Mouse (Mus musculus): ENCODE data around the gene 2310034C09Rik.
"Not testable (repeated sequence)": the region's sequence is repeated elsewhere in the genome, so short reads cannot be mapped to it uniquely, and the experiment has no call there.

2310034C09Rik gene

DNA sequence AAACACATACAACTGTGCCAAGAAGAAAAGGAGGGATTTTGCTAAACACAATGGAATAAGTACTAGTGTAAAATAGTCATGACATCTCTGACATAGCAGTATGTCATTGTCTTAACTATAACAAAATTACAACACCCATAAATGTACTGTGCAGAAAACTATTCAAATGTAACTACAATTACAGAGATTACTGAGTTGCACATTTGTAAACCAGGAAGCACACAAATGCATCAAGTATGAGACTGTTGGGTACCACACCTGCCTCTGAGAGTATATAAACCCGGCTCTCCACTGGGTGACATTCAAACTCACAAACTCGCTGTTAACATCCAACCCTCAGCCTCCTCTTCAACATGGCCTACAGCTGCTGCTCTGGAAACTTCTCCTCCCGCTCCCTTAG, at the start of gene 2310034C09Rik:
2310034C09Rik (plus strand) TSS at position 301 of the 400 bp plus-strand sequence.
- DNase-seq = not testable (repeated sequence)

DNA sequence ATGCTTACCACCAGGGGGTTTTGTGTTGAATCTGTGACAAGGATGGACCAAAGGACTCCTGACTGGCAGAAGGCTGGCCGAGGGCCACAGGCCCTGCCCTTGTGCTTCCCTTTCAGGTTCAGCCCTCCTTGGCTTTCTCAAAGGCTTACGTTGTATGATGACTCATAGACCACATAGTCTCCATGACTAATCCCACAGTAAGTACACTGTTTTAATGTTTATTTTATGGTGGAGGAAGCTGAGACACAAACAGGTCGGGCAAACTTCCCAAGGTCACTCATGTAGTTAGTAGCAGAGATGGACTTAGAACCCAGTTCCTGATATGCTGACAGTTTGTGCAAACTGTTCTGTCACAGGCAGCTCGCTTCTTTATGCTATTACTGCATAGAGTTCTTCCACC, 47.9 kb upstream of the 2310034C09Rik start:
- DNase-seq = no peak

DNA sequence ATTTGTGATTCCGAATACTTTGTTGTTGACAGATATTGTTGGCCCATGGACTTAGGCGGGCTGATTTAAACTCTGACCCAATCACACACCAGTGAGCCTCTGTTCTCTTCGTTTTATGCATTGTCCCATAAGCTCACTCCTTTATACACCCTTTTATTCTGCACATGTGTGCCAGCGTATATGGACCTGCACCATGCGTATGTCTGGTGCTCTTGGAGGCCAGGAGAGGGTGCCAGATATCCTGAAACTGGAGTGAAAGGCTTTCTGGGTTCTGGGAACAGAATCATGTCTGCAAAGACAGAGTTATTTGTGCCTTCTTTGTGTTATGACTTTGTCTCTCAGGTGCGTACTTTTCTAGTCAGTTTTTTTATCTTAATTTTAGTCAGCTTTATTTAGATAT, 47.4 kb upstream of the 2310034C09Rik start:
- DNase-seq = no peak

DNA sequence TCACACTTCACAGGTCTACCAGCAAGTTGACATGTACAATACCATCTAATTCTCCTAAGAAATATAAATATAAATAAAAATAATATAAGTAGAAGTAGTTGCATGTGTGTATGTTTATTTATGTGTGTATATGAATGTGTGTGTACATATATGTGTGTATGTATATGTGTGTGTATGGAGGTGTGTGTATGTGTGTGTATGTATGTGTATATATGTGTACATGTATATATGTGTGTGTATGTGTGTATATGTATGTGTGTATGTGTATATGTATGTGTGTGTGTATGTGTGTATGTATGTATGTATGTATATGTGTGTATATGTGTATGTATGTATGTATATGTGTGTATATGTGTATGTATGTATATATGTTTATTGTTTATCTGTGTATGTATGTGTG, 42.1 kb upstream of the 2310034C09Rik start:
- DNase-seq = no peak

DNA sequence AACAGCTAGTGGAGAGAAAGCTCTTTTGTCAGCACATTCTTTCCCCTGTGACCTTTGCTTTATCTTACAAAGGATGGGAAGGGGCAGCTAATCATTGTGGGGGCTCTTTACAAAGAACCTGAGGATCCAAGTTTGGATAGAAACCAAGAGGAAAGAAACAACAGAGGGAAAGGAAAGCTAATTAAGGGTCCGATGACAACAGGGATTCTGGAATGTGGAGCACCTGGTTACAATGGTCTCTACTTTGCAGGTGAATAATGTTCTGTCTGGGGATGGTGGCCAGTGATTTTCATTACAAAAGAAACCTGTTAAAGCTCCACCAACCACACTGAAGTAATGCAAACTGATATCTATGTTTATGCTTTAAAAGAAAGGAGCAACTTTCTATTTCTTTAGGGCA, 38.6 kb upstream of the 2310034C09Rik start:
- DNase-seq = no peak

DNA sequence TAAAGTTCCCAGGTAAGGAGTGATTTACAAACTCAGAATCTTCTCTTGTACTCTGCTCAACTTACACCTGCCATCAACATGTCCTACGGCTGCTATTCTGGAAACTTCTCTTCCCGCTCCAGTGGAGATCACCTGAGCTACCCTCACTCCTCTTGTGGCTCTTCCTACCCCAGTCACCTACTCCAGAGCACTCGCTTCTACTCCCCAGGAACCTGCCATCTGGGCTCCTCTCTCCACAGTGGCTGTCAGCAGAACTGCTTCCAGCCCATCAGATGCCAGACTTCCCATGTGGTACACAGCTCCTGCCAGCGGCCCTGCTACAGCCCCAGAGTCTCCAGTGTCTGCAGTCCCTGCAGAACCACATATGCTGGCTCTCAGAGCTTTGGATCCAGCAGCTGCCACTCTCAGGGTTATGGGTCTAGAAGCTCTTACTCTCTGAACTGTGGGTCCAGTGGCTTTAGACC, 29.8 kb upstream of the 2310034C09Rik start, which contains the start of gene Krtap13-1:
Krtap13-1 (plus strand) TSS at position 51 of the 464 bp plus-strand sequence.
- DNase-seq = no peak

DNA sequence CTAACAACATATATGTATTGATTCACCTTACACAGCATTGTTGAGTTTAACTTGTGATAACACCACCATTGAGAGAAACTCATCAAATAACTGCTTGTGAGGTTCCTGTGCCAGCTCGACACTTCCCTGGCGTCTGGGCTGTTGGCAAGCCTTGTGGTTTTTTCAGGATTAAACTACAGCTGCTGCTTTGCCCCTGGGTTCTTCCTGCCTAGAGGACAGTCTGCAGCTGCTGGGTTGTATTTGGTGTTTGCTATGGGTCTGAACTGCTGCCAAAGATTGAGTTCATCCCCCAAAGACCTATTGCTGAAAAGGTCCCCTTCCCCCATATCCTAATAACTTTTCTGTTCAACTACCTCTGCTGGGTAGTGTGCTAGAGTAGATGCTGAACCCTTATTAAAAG, 23.3 kb upstream of the 2310034C09Rik start:
- DNase-seq = no peak

DNA sequence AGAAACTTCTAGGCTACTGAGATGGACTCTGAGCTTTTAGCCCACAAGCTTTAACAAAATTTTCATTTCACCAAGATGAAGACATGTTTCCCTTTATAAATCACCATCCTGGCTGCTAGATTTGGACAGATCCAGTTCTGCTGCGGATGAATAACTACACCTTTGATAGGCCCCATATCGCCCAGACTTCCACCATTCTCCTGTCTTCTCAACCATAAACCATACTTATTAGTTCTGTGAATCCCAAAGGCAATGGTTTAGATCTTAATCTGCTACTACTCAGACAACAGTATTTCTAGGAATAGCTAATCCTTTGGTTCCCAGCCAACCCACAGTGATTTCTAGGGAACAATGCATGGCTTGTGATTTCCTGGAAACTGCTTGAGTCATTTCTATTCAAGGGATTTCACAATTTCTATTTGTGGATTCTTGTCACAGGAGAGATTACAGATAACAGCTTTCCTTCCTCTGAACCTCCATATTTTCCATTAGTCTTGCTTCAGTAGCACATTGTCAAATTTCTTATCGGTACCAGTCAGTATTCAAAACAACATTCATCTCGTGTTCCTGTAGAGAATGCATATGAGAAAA, 13.8 kb upstream of the 2310034C09Rik start:
- no peak for DNase-seq

DNA sequence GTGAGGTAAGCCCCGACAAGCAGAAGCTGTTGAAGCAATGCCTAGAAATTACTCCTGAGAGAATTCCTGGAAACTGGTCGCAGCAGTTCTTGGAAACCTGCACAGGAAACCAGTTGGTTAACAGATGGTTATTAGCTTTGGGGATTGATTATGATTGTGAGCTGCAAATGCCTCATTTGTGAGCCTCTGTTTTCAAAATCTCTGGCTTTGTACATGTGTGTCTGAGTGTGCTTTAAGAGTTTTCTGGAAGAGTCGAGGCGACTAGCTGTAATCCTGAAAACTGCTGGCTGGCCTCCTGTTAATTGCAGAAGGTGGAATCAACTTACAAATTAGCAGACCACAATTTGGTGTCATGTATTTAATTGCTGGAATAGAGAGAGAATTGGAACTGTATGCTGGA, 10.7 kb upstream of the 2310034C09Rik start:
- DNase-seq = no peak

DNA sequence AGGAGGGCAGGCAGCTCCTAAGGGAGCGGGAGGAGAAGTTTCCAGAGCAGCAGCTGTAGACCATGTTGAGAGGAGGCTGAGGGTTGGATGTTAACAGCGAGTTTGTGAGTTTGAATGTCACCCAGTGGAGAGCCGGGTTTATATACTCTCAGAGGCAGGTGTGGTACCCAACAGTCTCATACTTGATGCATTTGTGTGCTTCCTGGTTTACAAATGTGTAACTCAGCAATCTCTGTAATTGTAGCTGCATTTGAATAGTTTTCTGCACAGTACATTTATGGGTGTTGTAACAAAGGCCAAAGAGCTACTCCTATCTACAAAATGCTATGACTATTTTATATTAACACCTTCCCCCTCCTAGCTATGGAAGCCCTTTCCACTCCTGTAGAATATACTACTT, 7.1 kb upstream of the 2310034C09Rik start, which contains the start of gene Krtap13:
Krtap13 (minus strand) TSS at position 101 of the 400 bp plus-strand sequence.
- not testable (repeated sequence) for DNase-seq

DNA sequence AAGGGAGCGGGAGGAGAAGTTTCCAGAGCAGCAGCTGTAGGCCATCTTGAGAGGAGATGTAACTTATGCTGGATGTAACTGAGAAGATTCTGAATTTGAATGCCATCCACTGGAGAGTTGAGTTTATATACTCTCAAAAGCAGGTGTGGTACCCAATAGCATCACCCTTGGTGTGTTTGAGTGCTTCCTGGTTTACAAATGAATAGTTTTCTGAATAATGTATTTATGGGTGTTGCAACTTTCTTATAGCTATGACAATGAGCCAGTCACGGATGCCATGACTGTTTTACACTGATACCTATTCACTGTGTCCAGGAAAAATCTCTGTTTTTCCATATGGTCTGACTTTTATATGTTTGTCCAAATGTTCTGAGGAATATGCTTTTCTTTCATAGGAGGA, 15.5 kb downstream of the 2310034C09Rik start, which contains the start of gene 2310057N15Rik:
2310057N15Rik (minus strand) TSS at position 101 of the 400 bp plus-strand sequence.
- no peak for DNase-seq

DNA sequence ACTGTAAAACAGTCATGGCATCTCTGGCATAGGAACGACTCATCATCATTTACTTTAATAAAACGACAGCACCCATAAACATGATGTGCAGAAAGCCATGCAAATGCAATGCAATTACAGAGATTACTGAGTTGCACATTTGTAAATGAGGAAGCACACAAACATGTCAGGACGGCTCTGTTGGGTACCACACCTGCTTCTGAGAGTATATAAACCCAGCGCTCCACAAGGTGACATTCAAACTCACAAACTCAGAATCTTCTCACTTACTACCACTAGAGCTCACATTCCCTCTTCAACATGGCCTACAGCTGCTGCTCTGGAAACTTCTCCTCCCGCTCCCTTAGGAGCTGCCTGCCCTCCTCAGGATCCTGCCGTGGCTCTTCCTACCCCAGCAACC, 18.9 kb downstream of the 2310034C09Rik start, which contains the start of gene Gm5965:
Gm5965 (plus strand) TSS at position 301 of the 400 bp plus-strand sequence.
- no peak for DNase-seq

DNA sequence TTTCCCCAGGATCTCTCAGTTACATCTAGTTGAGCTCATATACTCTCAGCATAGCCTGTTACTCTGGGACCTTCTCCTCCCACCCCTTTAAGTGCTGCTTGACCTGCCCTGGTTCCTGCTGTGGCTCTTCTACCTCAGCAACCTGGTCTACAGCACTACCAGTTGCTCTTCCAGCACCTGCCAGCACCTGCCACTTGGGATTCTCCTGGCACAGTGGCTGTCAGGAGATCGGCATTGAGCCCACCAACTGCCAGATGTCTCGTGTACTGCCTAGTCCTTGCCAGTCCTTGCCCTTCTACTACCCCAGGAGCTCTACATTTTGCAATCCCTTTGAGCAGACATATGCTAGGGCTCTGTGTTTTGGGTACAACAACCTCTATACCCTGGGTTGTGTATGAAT, 28.1 kb downstream of the 2310034C09Rik start:
- DNase-seq = no peak
